Mouse (Mus musculus): ENCODE measurements around the gene Dnajc5.

Gene Dnajc5

DNA sequence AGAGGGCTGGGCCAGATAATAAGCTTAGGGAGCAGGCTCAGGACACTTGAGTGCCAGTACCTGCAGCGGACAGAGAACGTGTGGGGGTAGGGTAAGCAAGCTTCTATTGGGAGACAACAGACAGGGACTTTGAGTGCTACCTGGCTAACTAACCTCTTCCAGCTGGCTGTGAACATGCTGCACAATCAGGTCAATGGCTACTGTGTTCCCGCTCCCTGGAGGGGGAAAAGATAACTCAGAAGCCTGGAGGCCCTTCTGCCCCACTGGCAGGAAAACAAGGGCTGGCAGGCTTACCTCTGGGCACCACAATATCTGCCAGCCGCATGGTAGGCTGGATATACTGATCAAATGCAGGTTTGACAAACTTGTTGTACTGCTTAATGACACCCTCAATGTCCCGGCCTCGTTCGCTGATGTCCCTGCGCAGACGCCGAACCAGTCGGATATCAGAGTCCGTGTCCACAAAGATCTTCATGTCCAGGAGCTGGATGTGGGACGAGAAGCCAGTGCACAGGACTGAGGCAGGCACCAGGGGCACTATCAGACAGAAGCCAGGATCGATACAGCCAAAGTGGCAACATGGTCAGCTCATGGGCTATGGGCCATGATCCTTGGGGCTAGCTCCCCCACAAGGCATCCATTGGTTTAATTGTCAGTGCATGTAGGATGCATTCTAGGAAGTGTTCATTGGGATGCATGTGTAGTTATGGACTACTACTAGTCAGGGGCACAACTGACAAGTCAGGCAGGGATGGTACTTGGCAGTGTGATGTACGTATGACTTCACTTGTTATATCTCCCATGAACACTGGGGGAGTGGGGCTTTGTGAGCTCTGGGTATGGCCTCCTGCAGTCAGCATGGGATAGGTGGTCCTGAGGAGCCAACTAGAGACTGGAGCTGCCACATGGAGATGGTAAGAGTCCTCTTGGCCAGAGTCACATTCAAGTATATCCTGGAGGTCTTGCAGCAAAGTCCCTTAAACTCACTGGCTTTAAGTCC is 52.9 kb downstream of the Dnajc5 start:
- DNase-seq (ENCODE audit: low read depth, low spot score), result no peak

DNA sequence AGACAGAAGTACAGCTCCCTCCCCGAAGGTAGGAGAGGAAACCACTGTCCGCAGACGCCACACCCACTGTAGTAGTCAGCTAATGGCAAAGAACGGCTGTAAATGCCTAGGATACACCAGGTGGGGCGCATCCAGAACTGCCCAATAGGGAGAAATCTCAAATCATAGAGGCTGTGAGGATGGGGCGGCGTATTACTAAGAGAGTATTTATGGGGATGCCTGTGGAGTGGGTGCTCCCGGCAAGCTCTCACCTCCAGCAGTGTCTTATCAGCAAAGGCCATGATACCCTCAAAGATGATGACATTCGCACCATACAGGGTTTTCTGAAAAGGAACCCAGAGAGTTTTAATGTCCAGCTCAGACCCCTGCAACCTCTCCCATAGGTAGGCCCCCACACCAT is 53.7 kb downstream of the Dnajc5 start:
- no peak for DNase-seq (ENCODE audit: low read depth, low spot score)

DNA sequence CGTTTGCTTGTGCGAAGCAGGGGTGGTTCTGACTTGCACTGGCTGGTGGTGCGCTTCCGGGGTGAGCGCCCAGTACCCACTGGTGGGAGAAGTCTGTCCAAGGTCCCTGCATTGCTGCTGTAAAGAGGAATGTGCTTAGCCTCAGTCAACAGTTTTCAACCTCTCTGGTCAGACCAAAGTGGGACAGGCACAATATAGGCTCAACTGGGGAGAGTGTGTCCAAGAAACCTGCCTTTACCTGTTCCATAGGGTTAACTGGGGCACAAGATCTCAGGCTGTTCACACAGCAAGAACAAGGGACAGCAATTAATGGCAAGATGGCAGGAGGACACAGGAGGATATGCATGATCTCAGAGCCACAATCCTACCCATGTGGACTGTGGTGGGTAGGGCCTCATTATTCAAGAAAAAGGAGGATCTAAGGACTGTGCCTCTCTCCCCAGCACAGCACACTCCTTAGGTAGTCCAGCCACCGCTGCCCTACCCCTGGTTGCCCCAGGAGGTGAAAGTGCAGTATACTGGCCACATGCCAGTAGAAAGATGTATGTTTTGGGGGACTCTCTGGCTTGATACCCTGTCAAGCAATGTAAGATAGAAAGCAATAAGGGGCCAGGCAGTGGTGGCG is 54.7 kb downstream of the Dnajc5 start:
- no peak for DNase-seq (ENCODE audit: low read depth, low spot score)

DNA sequence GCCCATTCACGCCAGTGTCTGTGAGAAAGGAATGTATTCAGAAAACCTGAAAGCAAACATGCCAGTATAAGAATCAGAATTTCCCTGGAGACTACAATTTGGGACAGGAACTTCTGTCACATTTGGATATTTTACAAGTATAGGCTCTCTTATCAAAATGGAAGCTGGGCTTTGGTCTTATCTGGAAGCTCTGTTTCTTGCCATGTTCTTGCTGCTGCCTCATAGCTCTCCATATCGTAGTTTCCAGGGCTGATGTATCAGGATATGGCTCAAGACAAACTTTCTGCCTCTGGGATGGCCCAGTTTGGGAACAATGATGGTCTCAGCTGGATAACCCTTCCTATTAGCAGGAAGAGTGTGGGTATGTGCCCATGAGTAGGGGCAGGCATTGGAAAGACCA is 56.3 kb downstream of the Dnajc5 start:
- DNase-seq (ENCODE audit: low read depth, low spot score), result no peak

DNA sequence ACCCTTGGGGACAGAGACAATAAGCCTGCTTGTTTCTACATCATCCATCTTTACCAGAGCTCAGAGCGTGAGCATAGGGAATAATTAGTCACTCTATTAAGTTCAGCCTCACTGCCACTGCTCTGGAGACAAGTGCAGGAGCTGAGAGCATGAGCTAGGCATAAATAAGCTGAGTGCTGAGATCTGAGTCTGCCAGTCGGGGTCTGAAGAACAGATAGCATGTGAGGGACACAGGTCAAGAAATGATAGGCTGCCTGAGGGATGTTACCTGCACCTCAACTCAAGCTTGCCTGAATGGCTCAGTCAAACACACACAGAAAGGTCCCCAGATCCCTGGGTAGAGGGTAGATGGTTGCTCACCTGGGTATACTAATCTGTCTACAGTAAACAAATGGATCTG is 56.8 kb downstream of the Dnajc5 start:
- no peak for DNase-seq (ENCODE audit: low read depth, low spot score)

DNA sequence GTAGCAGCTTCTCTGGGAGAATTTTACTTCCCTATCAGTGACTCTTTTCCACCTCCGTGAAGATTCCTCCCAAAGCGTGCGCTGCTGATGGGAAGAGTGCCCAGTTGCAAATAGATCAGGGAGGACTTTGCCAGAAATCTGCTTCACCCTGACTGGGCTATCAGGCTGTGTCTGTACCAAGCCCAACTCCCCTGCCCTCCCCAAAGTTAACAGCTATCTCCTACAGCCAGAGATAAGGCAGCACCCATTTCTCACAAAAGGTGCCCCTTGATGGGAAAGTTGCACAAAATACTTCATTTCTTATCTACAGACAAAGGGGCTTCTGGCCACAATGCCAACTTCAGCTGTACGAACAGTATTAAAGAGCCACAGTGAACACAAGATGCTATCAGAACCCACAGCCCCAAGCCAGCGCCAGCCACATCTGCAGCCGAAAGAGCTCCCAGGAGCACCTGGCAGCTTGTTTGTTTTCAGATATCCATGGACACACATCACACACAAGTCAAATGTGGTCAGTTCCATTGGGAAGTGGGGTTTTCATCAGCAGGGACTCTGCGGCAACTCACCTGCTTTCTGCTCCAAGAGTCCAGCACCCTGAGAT is 57.8 kb downstream of the Dnajc5 start:
- no peak for DNase-seq (ENCODE audit: low read depth, low spot score)

DNA sequence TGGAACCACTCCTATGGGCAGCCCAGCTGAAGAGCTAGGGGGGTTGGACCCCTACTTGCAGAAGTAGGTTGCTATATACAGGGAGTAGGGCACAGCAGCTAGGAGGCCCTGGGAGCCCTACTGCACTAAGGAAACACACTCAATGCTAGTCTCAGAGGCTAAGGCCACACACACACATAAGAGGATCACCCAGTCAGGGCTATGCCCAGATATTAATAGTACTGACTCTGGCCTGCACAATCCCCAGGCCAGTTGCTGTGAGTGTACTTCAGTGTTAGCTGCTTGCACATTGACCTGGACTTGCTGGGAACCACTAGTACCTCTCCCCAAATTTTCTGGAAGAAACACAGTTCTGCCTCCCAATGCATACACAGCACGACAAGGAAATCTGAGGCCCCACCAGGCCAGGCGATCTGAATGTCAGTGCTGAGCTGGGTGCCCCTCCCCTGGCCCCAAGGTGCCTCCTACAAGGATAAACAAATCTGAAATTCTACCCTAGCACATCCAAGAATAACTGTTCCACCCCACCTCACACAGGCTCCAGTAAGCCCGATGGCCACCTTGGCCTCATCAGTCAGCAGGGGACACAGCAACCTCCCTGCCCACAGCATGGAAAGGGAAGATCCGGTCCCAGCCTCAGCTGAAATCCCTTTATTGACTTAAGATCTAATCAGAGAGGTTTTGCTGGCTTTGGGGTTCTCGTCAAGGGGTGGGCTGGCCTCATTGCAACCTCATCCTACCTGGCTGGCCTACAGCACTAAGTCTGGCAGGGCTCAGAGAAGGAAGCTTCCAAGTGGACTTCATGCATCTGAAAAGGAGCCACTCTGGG is 58.7 kb downstream of the Dnajc5 start:
- DNase-seq (ENCODE audit: low read depth, low spot score), result no peak

DNA sequence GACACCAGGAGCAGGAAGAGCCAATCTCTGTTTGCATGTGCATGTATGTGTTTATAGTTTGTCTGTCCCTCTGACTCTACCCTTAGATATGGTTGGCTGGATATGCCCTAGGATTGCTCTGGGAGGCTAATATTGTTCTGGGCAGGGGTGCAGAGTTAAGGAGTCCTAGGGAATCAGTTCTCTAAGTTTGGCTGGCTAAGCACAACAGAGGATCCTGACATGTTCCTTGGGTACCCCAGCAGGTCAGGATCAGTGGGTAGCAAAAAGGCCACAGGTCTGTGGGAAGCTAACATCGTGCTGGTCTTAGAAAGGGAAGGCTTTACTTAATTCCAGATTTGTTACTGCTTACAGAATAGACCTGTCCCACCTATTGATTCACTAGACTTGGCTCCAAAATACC is 59.4 kb downstream of the Dnajc5 start:
- no peak for DNase-seq (ENCODE audit: low read depth, low spot score)

DNA sequence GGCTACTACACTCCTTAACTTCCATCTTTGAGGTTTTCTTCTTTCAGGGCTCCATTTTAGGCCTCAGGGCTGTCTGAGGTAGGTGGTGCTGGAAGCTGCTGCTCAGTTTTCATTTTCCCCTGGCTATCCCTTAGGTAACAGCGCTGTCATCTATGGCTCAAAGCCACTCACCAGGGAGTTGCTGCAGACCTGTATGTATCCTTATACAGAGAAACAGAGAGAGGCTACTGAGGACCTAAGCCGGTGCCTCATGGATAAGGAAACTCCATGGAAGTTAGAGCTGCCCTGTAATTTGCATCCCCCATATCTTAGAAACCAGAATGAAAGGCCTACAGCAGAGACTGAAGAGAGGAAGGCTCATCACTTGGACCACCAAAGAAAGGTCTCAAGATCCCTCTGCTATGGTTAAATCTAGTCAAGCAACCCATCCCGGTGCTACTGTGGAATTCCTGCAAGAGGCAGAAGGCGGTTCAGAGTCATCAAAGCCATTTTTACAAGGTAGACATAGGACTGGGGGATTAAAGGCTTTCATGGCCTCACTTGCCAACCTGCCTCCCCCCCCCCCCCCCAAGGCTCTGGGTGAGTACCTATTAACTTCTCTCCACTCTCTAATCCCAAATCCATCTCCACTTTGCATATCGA is 60.0 kb downstream of the Dnajc5 start:
- DNase-seq (ENCODE audit: low read depth, low spot score), result no peak

DNA sequence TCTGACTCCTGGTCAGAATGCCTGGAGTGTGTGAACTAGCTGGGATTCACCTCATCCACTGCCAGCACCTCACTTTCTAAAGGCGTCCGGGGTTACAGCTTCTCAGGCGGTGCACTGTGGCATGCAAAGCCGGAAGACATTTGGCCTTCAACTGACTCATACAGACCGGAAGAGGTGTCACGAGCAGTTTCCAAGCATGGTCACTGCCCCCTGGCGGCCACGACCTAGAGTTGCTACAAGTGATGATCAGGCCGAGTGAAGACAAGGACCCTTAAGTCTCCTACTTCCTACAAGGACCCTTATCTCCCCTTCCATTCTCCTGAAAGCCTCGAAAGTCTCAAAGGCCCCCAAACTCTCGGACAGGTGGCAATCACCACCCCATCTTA is 60.7 kb downstream of the Dnajc5 start:
- DNase-seq (ENCODE audit: low read depth, low spot score), result peak; percentile 96

DNA sequence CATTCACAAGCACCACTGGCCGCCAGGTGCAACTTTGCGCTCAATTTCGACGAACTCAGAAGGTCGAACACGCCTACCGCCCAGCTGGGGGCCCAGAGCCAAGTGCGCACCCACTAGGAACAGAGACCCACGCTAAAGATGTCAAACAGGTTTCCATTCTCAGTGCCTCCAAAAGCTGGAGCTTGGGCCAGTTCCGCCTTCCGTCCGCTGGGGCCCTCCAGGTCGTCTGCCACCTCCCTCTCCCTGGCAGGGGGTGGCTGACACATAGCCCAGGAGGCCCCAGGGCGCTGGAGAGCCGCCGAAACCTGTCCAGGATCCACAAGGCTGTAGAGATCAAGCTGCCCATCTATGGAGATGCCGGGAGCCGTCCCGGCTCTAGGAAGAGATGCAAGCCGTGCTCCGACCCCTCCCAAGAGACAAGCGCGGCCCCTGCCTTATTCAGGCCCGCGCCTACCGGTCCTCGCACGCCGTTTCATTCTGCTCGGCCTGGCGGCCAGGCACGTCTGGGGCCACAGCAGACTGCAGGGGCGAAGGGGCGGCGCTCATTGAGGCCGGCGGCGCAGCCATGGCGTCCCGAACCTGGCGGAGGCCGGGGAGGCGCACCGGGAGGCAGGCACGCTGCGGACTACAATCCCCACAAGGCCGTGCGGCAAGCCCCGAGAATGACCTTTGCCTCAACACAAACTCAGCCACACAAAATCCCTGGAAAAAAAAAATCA is 61.3 kb downstream of the Dnajc5 start:
- DNase-seq (ENCODE audit: low read depth, low spot score), result peak; percentile 89

DNA sequence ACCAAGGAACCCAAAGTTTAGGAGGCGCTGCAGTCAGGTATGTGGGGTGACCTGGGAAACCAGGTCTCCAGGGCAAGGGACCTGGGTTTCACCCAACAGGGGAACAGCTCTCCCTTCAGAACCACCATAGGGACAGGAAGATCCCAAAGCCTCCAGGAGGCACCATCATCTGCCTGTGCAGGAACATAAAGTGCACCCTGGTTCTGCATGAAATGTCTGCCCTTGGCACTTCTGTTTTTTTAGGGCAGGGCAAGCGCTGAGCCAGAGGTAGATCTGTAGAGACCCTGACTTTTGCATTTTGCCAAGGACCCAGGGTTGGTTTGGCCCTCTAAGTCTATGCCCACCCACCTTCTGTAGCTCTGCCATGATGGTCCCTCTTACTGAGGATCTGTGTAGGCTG is 62.1 kb downstream of the Dnajc5 start:
- DNase-seq (ENCODE audit: low read depth, low spot score), result no peak

DNA sequence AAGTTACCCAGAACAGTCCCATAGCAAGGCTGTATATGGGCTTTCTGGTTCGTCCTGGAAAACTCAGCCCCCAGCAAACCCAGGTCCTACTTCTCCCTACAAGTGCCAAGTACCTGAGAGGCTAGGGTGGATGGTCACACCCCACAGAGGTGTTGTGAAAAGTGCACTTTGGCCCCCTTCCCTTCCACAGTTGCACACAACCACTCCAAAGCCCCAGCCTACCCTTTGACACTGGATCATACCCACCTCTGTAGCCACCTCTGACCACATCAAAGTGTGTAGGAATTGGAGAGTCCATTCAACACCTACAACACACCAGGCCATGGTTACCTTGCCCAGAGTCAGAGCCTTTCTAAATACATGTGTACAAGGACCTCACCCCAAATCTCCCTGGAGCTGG is 62.7 kb downstream of the Dnajc5 start:
- no peak for DNase-seq (ENCODE audit: low read depth, low spot score)

DNA sequence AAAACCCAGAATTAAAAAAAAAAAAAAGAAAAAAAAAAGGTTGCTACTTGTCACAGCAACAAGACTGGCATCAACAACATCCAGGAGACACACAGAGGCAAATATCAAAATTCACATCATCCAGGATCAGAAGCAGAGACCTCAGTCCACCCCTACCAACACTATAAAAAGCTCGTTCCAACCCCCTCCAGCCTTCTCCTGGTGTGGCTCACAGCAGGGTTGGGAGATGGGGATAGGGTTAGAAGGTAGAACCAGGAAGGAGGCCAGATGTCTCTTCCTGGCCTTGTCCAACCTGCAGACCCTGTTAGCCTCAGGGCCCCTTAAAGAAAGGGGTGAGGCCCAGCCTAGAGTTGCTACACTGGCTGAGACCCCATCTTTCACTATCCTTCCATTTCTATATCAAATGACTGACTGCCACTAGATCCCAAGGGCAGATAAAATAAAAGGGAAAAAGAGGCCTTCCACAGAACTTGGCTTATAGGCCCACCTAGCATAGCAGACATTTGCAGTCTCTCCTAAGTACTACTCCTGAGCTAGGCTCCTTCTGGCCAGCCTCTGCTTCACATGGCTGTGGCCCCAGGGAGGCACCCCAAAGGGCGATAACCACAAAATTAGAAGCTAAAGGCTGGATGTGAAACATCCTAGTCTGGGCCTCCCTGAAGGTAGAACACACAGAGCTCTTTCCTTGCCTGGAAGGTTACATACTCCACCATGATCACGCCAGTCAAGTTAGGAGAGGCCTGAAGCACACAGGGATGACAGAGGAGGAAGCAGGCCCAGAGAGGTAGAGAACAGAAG is 63.4 kb downstream of the Dnajc5 start:
- no peak for DNase-seq (ENCODE audit: low read depth, low spot score)

DNA sequence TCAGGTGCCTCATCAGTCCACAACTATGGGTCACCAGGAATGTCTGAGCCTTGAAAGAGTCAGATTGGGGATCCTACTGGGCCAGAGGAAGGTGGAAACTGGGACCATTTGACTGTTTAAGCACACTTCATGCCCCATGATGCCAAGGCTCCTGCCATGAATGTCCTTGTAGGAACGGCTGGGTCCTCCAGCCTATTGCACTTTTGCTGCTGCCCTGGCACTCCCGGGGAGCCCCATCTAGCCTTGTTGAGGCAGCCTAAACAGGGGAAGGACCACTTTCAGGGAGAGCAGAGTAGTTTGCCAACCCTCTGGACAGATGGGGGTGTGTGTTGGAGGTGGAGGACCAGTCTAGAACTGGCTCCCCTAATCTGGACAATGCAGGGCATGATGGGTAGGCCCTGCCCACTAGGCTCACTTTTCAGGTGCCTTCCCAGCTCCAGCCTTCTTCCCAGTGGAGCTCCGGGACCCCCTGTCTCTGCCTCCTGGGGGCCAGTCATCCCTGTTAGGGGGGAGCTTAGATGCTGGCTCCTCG is 64.2 kb downstream of the Dnajc5 start, which contains the start of gene Uckl1:
Uckl1 (minus strand) TSS at position 482 of the 532 bp plus-strand sequence.
- DNase-seq (ENCODE audit: low read depth, low spot score), result no peak

DNA sequence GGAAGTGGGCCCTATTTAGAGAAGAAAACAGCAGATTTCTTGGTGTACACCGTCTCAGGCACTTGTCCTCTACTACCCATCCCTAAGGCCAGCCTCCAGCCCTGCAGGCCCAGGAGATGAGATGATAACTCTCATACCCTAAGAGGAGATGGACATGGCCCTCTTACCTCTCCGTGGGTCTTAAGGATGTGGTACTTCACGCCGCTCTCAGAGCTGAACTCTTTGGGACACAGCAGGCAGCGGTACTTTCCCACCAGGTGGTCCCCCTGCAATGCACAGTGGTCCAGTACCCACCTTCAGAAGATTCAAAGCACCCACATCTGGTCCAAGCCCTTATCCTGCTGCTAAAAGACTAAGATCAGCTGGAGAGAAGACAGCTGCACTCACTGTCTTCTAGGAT is 65.2 kb downstream of the Dnajc5 start:
- DNase-seq (ENCODE audit: low read depth, low spot score), result no peak

DNA sequence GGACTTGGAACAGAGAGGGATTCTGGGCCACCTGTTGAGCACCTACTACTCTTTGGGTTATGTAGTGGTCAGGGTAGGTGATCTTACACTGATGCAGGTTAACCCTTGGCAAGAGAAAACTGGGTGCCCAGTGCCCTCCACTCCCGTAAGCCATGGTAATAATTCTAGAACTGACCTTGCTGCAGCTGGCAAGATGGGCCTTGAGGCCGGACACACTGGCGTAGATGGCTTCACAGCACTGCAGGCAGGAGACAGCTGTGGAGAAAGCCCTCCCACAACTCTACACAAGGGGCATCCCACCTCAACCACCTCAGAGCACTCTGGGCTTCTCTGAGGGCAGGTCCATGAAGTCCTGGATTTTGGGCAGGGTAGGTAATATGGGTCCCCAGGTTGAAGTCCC is 65.8 kb downstream of the Dnajc5 start:
- no peak for DNase-seq (ENCODE audit: low read depth, low spot score)

DNA sequence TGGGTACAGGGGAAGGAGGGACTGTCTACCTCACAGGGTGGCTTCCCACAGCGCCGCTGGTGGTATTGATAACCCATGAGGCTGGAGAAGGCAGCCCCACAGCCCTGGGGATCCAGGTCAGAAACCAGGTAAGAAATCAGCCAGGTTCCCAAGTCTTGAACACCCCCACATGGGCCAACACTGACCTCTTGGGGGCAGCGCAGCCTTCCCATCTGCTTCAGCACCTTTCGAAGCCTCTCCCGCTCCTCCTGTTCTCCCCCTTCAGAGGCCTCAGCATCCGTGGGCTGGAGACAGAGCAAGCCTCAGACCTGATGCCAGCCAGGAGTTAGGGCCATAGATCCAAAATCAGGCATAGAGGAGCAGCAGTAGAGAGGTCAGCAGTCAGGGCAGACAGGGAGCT is 67.5 kb downstream of the Dnajc5 start:
- DNase-seq (ENCODE audit: low read depth, low spot score), result no peak

DNA sequence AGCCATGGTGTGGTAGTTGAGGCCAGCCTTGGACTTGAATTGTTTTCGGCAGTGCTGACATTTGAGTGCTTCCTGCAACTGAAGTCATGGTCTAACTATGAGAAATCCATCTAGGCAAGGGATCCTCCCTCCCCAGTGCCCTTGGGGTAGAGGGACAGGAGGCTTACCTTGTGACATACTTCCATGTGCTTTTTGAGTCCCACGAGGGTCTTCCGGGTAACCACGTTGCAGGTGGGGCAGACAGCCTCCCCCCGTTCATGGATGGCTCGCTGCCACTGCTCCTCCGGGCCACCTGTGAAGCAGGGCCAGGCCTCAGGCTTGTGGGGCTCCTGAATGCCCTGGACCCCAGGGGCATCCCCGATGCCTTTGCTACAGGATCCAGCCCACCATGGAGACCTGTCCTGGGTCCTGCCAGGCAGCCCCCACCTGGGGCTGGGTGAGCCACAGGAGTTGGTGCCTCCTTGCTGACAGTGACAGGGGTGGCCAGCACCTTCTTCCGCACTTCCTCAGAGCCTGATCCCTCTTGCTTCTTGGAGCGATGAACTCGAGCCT is 68.0 kb downstream of the Dnajc5 start:
- DNase-seq (ENCODE audit: low read depth, low spot score), result no peak

Measured in ZHBTc4 (cell line).